Mouse (Mus musculus): Measurements from ENCODE around the gene Dgkd.

The Dgkd gene

GRCm38 (mm10) chr1:87935095-87935494 is 82.0 kb downstream of the Dgkd start:
- DNase-seq (ENCODE audit: low spot score) = no peak

- DNase-seq (ENCODE audit: low spot score) = no peak
Observed at GRCm38 (mm10) chr1:87935546-87935945, 82.5 kb downstream of the Dgkd start.

GRCm38 (mm10) chr1:87936075-87936474 is 83.0 kb downstream of the Dgkd start:
- no peak for DNase-seq (ENCODE audit: low spot score)

GRCm38 (mm10) chr1:87936516-87936915 is 83.4 kb downstream of the Dgkd start:
- DNase-seq (ENCODE audit: low spot score) = peak; percentile 36

GRCm38 (mm10) chr1:87941765-87942164 is 88.7 kb downstream of the Dgkd start:
- DNase-seq (ENCODE audit: low spot score) = no peak

- DNase-seq (ENCODE audit: low spot score) = no peak
Observed at GRCm38 (mm10) chr1:87947681-87948091, 94.6 kb downstream of the Dgkd start.

- DNase-seq (ENCODE audit: low spot score) = no peak
Observed at GRCm38 (mm10) chr1:87951641-87952040, 98.6 kb downstream of the Dgkd start.

- no peak for DNase-seq (ENCODE audit: low spot score)
Observed at GRCm38 (mm10) chr1:87953073-87953472, 100.0 kb downstream of the Dgkd start.

- DNase-seq (ENCODE audit: low spot score) = no peak
Observed at GRCm38 (mm10) chr1:87958931-87959330, 105.8 kb downstream of the Dgkd start.

GRCm38 (mm10) chr1:87959532-87959931 is 106.4 kb downstream of the Dgkd start:
- DNase-seq (ENCODE audit: low spot score) = no peak

- no peak for DNase-seq (ENCODE audit: low spot score)
Observed at GRCm38 (mm10) chr1:87959998-87960431, 106.9 kb downstream of the Dgkd start.

- DNase-seq (ENCODE audit: low spot score) = no peak
Observed at GRCm38 (mm10) chr1:87960752-87961151, 107.7 kb downstream of the Dgkd start.

- DNase-seq (ENCODE audit: low spot score) = no peak
Observed at GRCm38 (mm10) chr1:87961459-87962167, 108.5 kb downstream of the Dgkd start.

- no peak for DNase-seq (ENCODE audit: low spot score)
Observed at GRCm38 (mm10) chr1:87970381-87970780, 117.3 kb downstream of the Dgkd start.

GRCm38 (mm10) chr1:87982291-87982690 is 129.2 kb downstream of the Dgkd start:
- DNase-seq (ENCODE audit: low spot score) = no peak

- DNase-seq (ENCODE audit: low spot score) = peak; percentile 13
Observed at GRCm38 (mm10) chr1:87992716-87993115, 139.6 kb downstream of the Dgkd start.

All from adipocyte (in vitro differentiated cells).